Mouse (Mus musculus) G1E (cell line): ENCODE results near the gene Rtel1. TPM values are rescaled to one million over a fixed set of nuclear protein-coding genes. Genes with fewer than 3 reads are reported as not detected.

ENCODE experiments used
- ATAC-seq: 2 replicates; pipeline ENCODE4 v1.8.0; 2016; ENCODE audit warnings: mild to moderate bottlenecking; ENCODE audit not compliant: insufficient number of reproducible peaks, poor library complexity, low FRiP score, severe bottlenecking; ENCODE audit errors: extremely low read depth
- DNase-seq: peaks from one replicate; pipeline ENCODE4 v3.0.0; 2012; ENCODE audit warnings: low spot score
- H3K27me3 ChIP-seq: 2 replicates; pipeline ENCODE4 v1.6.1; 2012; ENCODE audit warnings: mild to moderate bottlenecking, low read length, inconsistent platforms; ENCODE audit not compliant: insufficient read depth
- H3K36me3 ChIP-seq: replicated peaks from 2 replicates; pipeline ENCODE3; 2012; ENCODE audit warnings: mild to moderate bottlenecking, inconsistent platforms
- H3K4me1 ChIP-seq: 2 replicates; pipeline ENCODE4 v1.6.1; 2012; ENCODE audit warnings: low read depth, low read length, inconsistent platforms, mixed read lengths; ENCODE audit not compliant: insufficient read depth
- H3K4me3 ChIP-seq: 2 replicates; pipeline ENCODE4 v1.5.1; 2012; ENCODE audit warnings: low read depth, mild to moderate bottlenecking, inconsistent platforms, low read length, moderate library complexity, mixed read lengths
- H3K9me3 ChIP-seq: replicated peaks from 2 replicates; pipeline ENCODE4 v1.6.1; 2012; ENCODE audit warnings: inconsistent platforms
- CTCF ChIP-seq: IDR thresholded peaks from 2 replicates; pipeline ENCODE4 v1.5.1; 2012; ENCODE audit warnings: low read depth, low read length, inconsistent platforms, mixed read lengths
- GATA1 ChIP-seq: IDR thresholded peaks from 2 replicates; pipeline ENCODE4 v1.6.1; 2012; ENCODE audit warnings: borderline replicate concordance, low read length, inconsistent platforms, mixed read lengths
- GATA2 ChIP-seq: IDR thresholded peaks from 2 replicates; pipeline ENCODE4 v1.6.1; 2012; ENCODE audit warnings: low read depth, low read length, inconsistent platforms, borderline replicate concordance
- POLR2AphosphoS5 ChIP-seq: IDR thresholded peaks from 2 replicates; pipeline ENCODE4 v1.6.1; 2012; ENCODE audit warnings: low read depth, low read length, inconsistent platforms; ENCODE audit not compliant: insufficient replicate concordance
- TAL1 ChIP-seq: conservative IDR thresholded peaks from 2 replicates; pipeline ENCODE4 v1.6.1; 2012; ENCODE audit warnings: low read depth, low read length, inconsistent platforms, mixed read lengths
- polyA plus RNA-seq: library from polyadenylated mRNA; stranded (reverse); fragments of >175 nt; gene quantifications from 2 replicates; pipeline ENCODE4 v1.2.3, GENCODE M21; 2012
- total RNA-seq, 2 experiments: library from RNA; stranded (forward) in 1 of 2; stranded (reverse) in 1 of 2; fragments of 200-1000 nt in 1 of 2; fragments of >200 nt in 1 of 2; fragmentation: Nextera tagmentation in 1 of 2; gene quantifications; 2 replicates each; pipeline ENCODE4 v1.2.3; 2014 to 2017

Rtel1 gene
- total and polyA plus RNA-seq, 3 experiments = 24.5 to 79.8 (median 59.2) TPM

DNA sequence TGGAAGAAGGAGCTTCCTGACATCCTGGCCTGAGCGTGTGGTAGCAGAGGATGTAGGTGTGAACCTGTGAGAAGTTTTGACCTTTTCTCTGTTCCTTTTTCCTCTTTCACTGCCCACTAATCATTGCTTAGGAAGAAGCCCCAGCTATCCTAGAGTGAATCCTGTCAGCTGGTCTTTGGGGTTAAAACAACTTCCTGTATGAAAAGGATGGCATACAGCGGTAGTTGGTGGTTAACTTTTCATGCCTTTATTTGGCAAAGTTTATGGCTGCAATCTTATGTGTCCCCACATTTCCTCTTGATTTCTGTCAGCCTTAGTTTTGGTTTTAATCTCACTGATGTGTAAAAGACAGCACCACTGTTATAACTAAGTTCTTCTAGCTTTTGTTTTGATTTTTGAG lies 57.7 kb downstream of the Rtel1 start:
- peaks cover 90% of the 10 kb centered on the region for H3K36me3 ChIP-seq
- H3K9me3 ChIP-seq = no peaks in the 10 kb centered on the region
- no peaks in the 10 kb centered on the region for H3K27me3 ChIP-seq
- no peak for DNase-seq
- TF ChIP-seq GATA1 (no peak), CTCF (no peak), POLR2AphosphoS5 (no peak), TAL1 (no peak), GATA2 (no peak)
- ATAC-seq = no peak
- H3K4me1 ChIP-seq = peaks cover 10% of the 10 kb centered on the region
- H3K4me3 ChIP-seq = no peak overlapping the region

DNA sequence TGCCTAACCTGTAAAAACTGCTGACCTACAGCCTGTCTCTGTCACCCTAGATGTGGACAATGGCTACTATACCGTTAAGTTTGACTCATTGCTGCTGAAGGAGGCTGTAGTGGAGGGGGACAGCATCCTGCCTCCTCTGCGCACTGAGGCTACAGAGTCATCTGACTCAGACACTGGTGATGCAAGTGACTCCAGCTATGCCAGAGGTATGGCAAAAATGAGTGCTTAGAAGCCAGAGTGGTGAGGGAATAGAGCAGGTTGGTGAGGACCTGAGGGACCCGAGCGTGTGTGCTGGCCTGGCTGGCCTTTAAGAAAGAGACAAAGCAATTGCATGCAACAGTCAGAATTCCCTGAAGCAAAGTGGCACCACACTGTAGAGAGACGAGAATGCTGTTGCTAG lies 59.2 kb downstream of the Rtel1 start:
- no peaks in the 10 kb centered on the region for H3K27me3 ChIP-seq
- no peak overlapping the region for H3K4me3 ChIP-seq
- H3K4me1 ChIP-seq = peaks cover 6% of the 10 kb centered on the region
- TF ChIP-seq CTCF (no peak), GATA1 (no peak), GATA2 (no peak), POLR2AphosphoS5 (no peak), TAL1 (no peak)
- no peaks in the 10 kb centered on the region for H3K9me3 ChIP-seq
- ATAC-seq (no peak), DNase-seq (no peak)
- H3K36me3 ChIP-seq = peaks cover 96% of the 10 kb centered on the region

DNA sequence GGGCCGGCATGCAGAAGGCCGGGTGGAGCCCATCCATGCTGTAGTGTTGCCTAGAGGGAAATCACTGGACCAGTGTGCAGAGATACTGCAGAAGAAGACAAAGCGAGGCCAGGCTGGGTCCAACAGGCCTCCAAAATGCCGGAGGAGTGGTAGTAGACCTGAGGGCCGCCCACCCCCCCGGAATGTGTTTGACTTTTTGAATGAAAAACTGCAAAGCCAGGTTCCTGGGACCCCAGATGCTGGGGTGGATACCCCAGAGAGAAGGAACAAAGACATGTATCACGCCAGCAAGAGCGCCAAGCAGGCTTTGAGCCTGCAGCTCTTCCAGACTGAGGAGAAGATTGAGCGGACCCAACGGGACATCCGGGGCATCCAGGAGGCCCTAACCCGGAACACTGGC lies 60.2 kb downstream of the Rtel1 start, which contains the start of gene Lime1:
Gene Lime1 (plus strand): TSS at position 301 of the 400 bp plus-strand sequence.
- no peak for ATAC-seq
- Histone ChIP-seq H3K36me3 (peaks cover 97% of the 10 kb centered on the region), H3K9me3 (no peaks in the 10 kb centered on the region), H3K27me3 (no peaks in the 10 kb centered on the region), H3K4me3 (no peak within 1 kb of the TSS), H3K4me1 (no peaks in the 10 kb centered on the region)
- no peak for TF ChIP-seq GATA2
- no peak for TF ChIP-seq GATA1
- TF ChIP-seq CTCF = no peak
- no peak for TF ChIP-seq POLR2AphosphoS5
- TF ChIP-seq TAL1 = no peak
- DNase-seq = no peak

DNA sequence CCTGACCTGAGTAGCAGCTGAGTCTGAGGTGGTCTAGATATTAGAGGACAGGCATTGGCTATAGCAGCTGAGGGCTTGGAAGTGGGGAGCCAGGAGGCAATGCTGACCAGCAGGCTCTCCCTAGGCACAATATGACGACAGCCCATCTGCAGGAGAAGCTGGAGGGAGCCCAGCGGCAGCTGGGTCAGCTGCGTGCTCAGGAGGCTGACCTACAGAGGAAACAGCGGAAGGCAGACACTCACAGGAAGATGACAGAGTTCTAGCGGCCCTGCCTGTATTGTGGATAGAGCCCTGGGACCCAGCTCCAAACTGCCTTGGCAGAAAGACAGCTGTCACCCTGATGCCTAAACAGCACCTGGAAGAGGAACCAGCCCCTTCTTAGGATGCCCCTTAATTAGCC lies 60.7 kb downstream of the Rtel1 start:
- no peak overlapping the region for H3K4me3 ChIP-seq
- no peaks in the 10 kb centered on the region for H3K4me1 ChIP-seq
- no peaks in the 10 kb centered on the region for H3K27me3 ChIP-seq
- DNase-seq = no peak
- H3K9me3 ChIP-seq = no peaks in the 10 kb centered on the region
- TF ChIP-seq TAL1 (no peak), GATA1 (no peak), CTCF (no peak), POLR2AphosphoS5 (no peak), GATA2 (no peak)
- peaks cover 97% of the 10 kb centered on the region for H3K36me3 ChIP-seq
- no peak for ATAC-seq

DNA sequence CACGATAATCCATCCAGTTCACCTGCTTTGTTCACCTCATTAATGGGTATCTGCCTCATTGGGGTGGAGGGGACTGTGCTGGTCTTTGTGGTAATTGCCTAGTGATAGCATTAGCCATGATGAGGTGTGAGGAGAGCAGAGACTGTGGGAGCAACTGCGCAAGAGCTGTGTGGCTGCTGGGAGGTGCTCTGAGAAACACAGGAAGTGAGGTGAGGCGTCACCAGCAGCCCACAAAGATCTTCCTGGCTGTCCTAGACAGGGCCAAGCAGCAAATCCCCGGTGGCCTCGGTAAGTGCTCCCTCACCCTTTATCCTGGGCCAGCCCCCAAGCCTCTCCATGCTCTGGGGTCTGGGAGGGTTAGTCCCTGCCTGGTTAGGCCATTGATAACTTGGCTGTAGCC lies 61.6 kb downstream of the Rtel1 start:
- no peak for ATAC-seq
- TF ChIP-seq CTCF (no peak), GATA2 (no peak), POLR2AphosphoS5 (no peak)
- H3K27me3 ChIP-seq = no peaks in the 10 kb centered on the region
- peaks cover 100% of the 10 kb centered on the region for H3K36me3 ChIP-seq
- no peak for DNase-seq
- no peak overlapping the region for H3K4me3 ChIP-seq
- H3K4me1 ChIP-seq = no peaks in the 10 kb centered on the region
- H3K9me3 ChIP-seq = no peaks in the 10 kb centered on the region

DNA sequence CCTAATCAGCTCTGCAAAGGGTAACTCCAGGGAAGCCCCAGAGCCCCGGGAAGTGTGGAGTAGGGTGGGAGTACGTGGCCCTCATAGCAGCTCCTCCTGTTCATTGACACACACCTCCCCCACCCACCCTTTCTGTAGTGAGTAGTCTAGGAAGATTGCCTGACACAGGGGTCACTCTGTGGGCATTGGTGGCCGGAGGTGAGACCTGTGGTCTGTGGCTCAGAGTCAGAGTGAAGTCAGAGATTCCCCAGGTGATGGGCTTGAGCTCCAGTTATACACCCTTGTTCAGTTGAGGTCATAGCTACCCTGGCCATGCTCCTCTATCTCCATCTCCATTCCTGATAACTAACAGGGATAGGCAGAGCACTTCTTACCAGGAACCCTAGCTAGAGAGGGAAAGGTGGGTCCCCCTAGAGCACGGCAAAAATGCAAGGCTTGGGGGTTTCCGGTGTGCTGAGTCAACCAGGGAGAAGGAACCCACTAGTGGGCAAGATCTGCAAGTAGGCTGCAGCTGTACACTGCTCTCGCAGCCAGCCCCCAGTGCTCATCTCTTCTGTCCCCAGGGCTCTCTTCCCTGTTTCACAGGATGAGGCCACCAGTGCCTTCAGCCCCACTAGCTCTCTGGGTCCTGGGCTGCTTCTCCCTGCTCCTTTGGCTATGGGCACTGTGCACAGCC lies 62.2 kb downstream of the Rtel1 start:
- Histone ChIP-seq H3K27me3 (no peaks in the 10 kb centered on the region), H3K36me3 (peaks cover 100% of the 10 kb centered on the region), H3K4me1 (no peaks in the 10 kb centered on the region), H3K9me3 (no peaks in the 10 kb centered on the region), H3K4me3 (no peak overlapping the region)
- no peak for TF ChIP-seq GATA1
- TF ChIP-seq POLR2AphosphoS5 = no peak
- TF ChIP-seq GATA2 = no peak
- TF ChIP-seq CTCF = no peak
- TF ChIP-seq TAL1 = no peak
- no peak for ATAC-seq
- no peak for DNase-seq
